Mouse (Mus musculus) stomach, postnatal 0 days (tissue): ENCODE results near the gene Six2. TPM values are rescaled to one million over a fixed set of nuclear protein-coding genes. Genes with fewer than 3 reads are reported as not detected.

Experiments used
- ATAC-seq: fragments of 200-750 bp; cut with Nextera tagmentation; 2 replicates; pipeline ENCODE4 v1.8.0; 2017; ENCODE audit not compliant: low FRiP score, low TSS enrichment
- DNase-seq: peaks from one replicate; pipeline ENCODE4 v3.0.0-alpha.2; 2016; ENCODE audit warnings: low spot score
- H3K27ac ChIP-seq: fragments of 300-500 bp; sonication (generic); replicated peaks from 2 replicates; pipeline ENCODE4 v1.5.1; 2014; ENCODE audit warnings: mild to moderate bottlenecking, control low read depth
- H3K27me3 ChIP-seq: fragments of 300-500 bp; sonication (generic); 2 replicates; pipeline ENCODE4 v1.6.1; 2014; ENCODE audit warnings: low read length; ENCODE audit not compliant: control insufficient read depth, insufficient read depth
- H3K36me3 ChIP-seq: fragments of 300-500 bp; sonication (generic); 2 replicates; pipeline ENCODE4 v1.6.1; 2014; ENCODE audit warnings: low read length, mixed read lengths; ENCODE audit not compliant: control insufficient read depth, insufficient read depth
- H3K4me1 ChIP-seq: fragments of 300-500 bp; sonication (generic); replicated peaks from 2 replicates; pipeline ENCODE4 v1.6.1; 2014; ENCODE audit warnings: antibody characterized with exemption; ENCODE audit not compliant: control insufficient read depth, insufficient read depth
- H3K4me2 ChIP-seq: fragments of 300-500 bp; sonication (generic); replicated peaks from 2 replicates; pipeline ENCODE4 v1.6.1; 2014; ENCODE audit warnings: low read depth, mild to moderate bottlenecking, control low read depth, moderate library complexity
- H3K4me3 ChIP-seq: fragments of 300-500 bp; sonication (generic); 2 replicates; pipeline ENCODE4 v1.5.1; 2014; ENCODE audit warnings: low read depth, low read length, control low read depth
- H3K9ac ChIP-seq: fragments of 300-500 bp; sonication (generic); 2 replicates; pipeline ENCODE4 v1.6.1; 2014; ENCODE audit warnings: mild to moderate bottlenecking, low read length, control low read depth, mixed read lengths
- H3K9me3 ChIP-seq: fragments of 300-500 bp; sonication (generic); 2 replicates; pipeline ENCODE4 v1.6.1; 2016; ENCODE audit warnings: low read length; ENCODE audit not compliant: control insufficient read depth
- CTCF ChIP-seq: IDR thresholded peaks from 2 replicates; pipeline ENCODE4 v1.5.1; 2016; ENCODE audit warnings: antibody characterized with exemption, low read depth, mild to moderate bottlenecking, moderate library complexity
- EP300 ChIP-seq: optimal IDR thresholded peaks from 2 replicates; pipeline ENCODE3; 2016; ENCODE audit warnings: antibody characterized with exemption
- WGBS: fragments of 180-500 bp; shearing (Covaris S2); extraction: QIAGEN DNeasy Blood & Tissue Kit; methylation state at CpG from one replicate; pipeline ENCODE4 v1.1.7; 2014; 5-methylcytosine and 5-hydroxymethylcytosine counted together
- polyA plus RNA-seq: library from polyadenylated mRNA; unstranded; fragments of >200 nt; fragmentation: Nextera tagmentation; extraction: Ambion mirVana; gene quantifications from 2 replicates; pipeline ENCODE4 v1.2.1, GENCODE M21; 2015

Six2 gene
- polyA plus RNA-seq, 1 experiment from 2014 or later = 2.6 TPM

DNA sequence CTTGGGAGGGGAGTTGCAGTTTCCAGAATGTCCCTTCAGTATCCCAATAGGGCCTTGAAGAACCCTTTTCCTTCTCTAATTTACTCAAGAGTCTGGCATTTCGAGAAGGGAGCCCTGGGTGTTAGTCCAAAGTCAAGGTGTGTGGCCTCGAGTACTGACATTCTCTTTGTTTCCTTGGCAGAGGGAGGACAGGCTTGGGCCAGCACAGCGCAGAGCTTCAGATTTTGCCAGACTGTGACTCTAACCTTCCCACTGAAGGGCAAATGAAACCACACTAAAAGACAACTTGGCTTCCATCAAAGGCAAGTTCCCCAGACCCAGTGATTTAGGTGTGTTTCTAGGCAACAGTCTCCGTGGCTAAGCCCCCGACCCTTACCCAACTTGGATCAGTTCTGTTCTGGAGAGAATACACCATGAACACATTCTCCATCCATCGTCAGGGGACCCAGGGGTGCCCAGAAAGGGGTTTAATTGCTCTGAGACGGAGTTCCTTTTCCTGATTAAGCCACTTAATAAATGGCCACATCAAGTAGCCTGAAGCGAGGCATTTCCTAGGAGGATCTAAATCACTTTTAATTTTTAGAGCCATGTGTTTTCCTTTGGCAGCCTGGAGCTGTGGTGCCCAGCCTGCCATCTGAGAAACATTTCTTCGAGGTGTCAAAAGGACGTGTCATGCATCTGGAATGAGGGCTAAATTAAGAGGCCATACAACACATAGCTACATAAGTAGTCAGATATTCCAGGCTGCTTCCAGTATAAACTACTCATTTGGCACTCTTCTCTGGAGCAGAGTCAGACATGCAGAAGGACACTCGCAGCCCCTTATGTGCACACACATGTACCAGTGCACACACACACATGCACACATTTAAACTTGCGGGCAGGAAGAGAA, 16.5 kb upstream of the Six2 start:
- Histone ChIP-seq H3K27me3 (no peaks in the 10 kb centered on the region), H3K36me3 (no peaks in the 10 kb centered on the region), H3K9me3 (no peaks in the 10 kb centered on the region), H3K27ac (no peak overlapping the region), H3K4me3 (no peak overlapping the region), H3K4me2 (no peak overlapping the region), H3K9ac (no peak overlapping the region), H3K4me1 (no peaks in the 10 kb centered on the region)
- DNase-seq (no peak), ATAC-seq (no peak)
- no peak for TF ChIP-seq EP300
- TF ChIP-seq CTCF = no peak
- 61% methylated on average over 12 of the region's 12 CpGs for WGBS

GRCm38 (mm10) chr17:85700028-85700427, 12.0 kb upstream of the Six2 start:
- 44% methylated on average over 4 of the region's 4 CpGs for WGBS

DNA sequence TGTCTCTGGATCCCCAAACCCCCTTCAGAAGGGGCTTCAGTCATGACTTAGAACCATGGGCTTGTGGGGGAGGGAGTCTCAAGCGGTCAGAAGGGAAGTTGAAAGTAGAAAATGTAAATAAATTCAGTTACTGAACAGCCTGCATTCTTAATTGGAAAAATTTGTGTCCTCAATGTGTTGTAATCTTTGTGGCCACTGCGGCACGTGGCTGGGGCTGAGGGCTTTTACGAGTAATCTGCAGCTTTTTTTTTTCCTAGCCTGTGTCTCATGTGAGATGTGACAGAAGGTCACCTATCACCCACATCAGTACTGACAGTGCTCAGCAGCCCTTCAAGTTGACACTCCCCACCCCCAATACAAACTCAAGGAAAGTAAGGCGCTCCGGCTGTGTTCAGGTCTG, 10.6 kb upstream of the Six2 start:
- Histone ChIP-seq H3K9ac (no peak overlapping the region), H3K4me1 (no peaks in the 10 kb centered on the region), H3K4me3 (no peak overlapping the region), H3K4me2 (no peak overlapping the region), H3K27me3 (no peaks in the 10 kb centered on the region; the same call in 1 of the 2 replicates), H3K27ac (no peak overlapping the region), H3K9me3 (0 out of 2 replicates have a peak, but pooled peaks cover 2% of the 10 kb centered on the region), H3K36me3 (no peaks in the 10 kb centered on the region)
- WGBS = 64% methylated on average over 6 of the region's 6 CpGs
- no peak for TF ChIP-seq CTCF
- no peak for TF ChIP-seq EP300
- DNase-seq (no peak), ATAC-seq (no peak)

More at GRCm38 (mm10) chr17:85700028-85700427, 12.0 kb upstream of the Six2 start:
- TF ChIP-seq EP300 (no peak), CTCF (no peak)
- H3K4me1 ChIP-seq = no peaks in the 10 kb centered on the region
- H3K4me3 ChIP-seq = no peak overlapping the region
- no peak for ATAC-seq
- no peaks in the 10 kb centered on the region for H3K36me3 ChIP-seq
- H3K9ac ChIP-seq = no peak overlapping the region
- no peak overlapping the region for H3K27ac ChIP-seq
- no peaks in the 10 kb centered on the region for H3K27me3 ChIP-seq
- no peaks in the 10 kb centered on the region for H3K9me3 ChIP-seq
- no peak overlapping the region for H3K4me2 ChIP-seq
- no peak for DNase-seq

DNA sequence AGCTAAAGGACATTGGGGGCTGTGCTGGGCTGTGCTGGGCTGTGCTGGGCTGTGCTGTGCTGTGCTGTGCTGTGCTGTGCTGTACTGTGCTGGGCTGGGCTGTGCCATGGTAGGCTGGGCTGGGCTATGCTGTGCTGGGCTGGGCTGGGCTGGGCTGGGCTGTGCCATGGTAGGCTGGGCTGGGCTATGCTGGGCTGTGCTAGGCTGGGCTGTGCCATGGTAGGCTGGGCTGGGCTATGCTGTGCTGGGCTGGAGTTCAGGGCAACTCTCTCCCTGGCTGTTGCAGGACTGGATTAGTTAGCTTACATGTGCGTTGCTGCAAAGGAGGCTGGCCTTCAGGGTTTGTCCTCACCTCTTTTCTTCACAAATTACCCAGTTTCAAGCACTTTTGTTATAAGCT, 9.9 kb upstream of the Six2 start:
- TF ChIP-seq CTCF = no peak
- H3K4me2 ChIP-seq = no peak overlapping the region
- 0 out of 2 replicates have a peak, but pooled peaks cover 2% of the 10 kb centered on the region for H3K9me3 ChIP-seq
- H3K4me1 ChIP-seq = no peaks in the 10 kb centered on the region
- DNase-seq = no peak
- 43% methylated on average over 1 of the region's 1 CpGs for WGBS
- no peak overlapping the region for H3K4me3 ChIP-seq
- no peaks in the 10 kb centered on the region; the same call in 1 of the 2 replicates for H3K27me3 ChIP-seq
- no peak overlapping the region for H3K9ac ChIP-seq
- no peaks in the 10 kb centered on the region for H3K36me3 ChIP-seq
- no peak for ATAC-seq
- H3K27ac ChIP-seq = no peak overlapping the region

GRCm38 (mm10) chr17:85694499-85694898, 6.4 kb upstream of the Six2 start:
- Histone ChIP-seq H3K36me3 (no peaks in the 10 kb centered on the region), H3K4me1 (no peaks in the 10 kb centered on the region), H3K27ac (no peak overlapping the region), H3K4me3 (no peak overlapping the region), H3K9ac (no peak overlapping the region), H3K27me3 (peaks cover 6% of the 10 kb centered on the region; the same call in 1 of the 2 replicates), H3K9me3 (0 out of 2 replicates have a peak, but pooled peaks cover 2% of the 10 kb centered on the region), H3K4me2 (no peak overlapping the region)
- DNase-seq = no peak
- no peak for ATAC-seq
- TF ChIP-seq EP300 (no peak), CTCF (peak; percentile 58)
- WGBS = 75% methylated on average over 6 of the region's 6 CpGs

GRCm38 (mm10) chr17:85693101-85693500, 5.0 kb upstream of the Six2 start:
- peak overlapping the region; percentile 4 for H3K4me3 ChIP-seq
- no peak overlapping the region for H3K9ac ChIP-seq
- TF ChIP-seq EP300 (no peak), CTCF (no peak)
- no peak for ATAC-seq
- 0 out of 2 replicates have a peak, but pooled peaks cover 2% of the 10 kb centered on the region for H3K9me3 ChIP-seq
- DNase-seq = no peak
- no peak overlapping the region for H3K27ac ChIP-seq
- H3K36me3 ChIP-seq = no peaks in the 10 kb centered on the region
- peaks cover 8% of the 10 kb centered on the region for H3K27me3 ChIP-seq
- H3K4me2 ChIP-seq = 0 out of 2 replicates have a peak overlapping the region, but pooled peaks have one; percentile 17
- 14% methylated on average over 9 of the region's 9 CpGs for WGBS
- H3K4me1 ChIP-seq = no peaks in the 10 kb centered on the region
